Mouse (Mus musculus): ENCODE data around the gene Abca9. TPM values are rescaled to one million over a fixed set of nuclear protein-coding genes. Genes with fewer than 3 reads are reported as not detected.
A peak's percentile ranks its signal among the peaks of the same experiment; 100 is the strongest.

The Abca9 gene
- polyA plus RNA-seq (2012; rRNA removed), result 3.1 and 3.4 TPM in 2 replicates

DNA sequence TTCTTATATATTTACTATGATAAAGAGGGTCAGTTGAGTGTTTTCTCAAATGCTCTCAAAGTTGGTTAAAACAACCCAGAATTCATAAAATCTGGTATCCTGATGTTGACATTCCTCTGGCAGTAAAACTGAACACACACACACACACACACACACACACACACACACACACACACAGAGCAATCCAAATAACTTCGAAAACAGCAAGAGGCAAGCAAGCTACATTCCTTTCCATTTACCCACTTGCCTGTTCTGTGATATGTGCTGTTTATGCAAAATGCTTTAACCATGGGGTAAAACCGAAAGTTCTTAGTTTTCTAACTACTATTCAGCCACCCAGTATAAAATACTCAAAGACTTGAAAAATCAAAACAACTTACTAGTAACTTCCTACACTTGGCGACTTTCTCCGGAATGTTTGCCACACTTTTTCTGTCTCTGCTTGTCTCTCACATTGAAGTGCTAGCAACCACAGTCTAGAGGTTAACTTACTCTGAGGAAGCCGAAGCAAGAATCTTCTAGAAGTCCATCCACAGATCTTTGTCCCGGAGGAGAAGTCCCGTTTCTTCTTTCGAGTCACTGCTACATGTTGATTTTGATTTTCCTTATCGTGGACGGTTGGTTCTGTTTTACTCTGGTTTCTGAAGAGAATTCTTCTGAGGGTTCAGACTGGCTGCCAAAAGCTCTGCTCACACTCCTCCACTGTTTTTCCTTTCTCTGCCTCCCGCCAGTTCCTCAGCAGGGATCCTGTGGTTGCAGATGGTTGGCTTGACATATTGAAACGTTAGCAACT lies at the start of gene Abca9:
Gene Abca9 (minus strand): TSS at position 738 of the 793 bp plus-strand sequence.
- Histone ChIP-seq H3K27ac (ENCODE audit: insufficient read depth, low read length) (no peak within 1 kb of the TSS), H3K4me1 (ENCODE audit: control insufficient read depth, insufficient read depth, low read length) (no peaks in the 10 kb centered on the region), H3K4me3 (ENCODE audit: insufficient read depth, low read length) (peak within 1 kb of the TSS; percentile 1; the same call in 1 of the 2 replicates)
- TF ChIP-seq POLR2A (IDR thresholded peaks at IDR 0.05; ENCODE audit: extremely low read depth, insufficient read depth, low read length), result no peak
- no peak for TF ChIP-seq CTCF (IDR thresholded peaks at IDR 0.05; ENCODE audit: extremely low read depth, insufficient read depth, low read length)

DNA sequence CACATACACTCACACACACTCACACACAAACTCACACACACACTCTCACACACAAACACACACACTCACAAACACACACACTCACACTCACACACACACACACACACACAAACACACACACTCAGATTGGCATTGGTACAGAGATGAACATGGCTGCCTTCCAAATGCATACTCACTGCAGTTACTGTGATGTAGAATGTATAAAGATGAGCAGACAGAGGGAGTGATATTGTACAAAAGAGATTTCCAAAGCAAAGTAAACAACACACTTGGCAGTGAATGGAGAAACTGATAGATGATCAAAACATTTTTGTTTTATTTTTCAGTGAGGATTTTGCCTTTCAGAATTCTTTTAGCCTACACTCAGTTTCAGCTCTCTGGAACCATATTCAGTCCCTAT lies 49.1 kb upstream of the Abca9 start:
- H3K4me1 ChIP-seq (ENCODE audit: control insufficient read depth, insufficient read depth, low read length), result no peaks in the 10 kb centered on the region
- no peak for TF ChIP-seq CTCF (IDR thresholded peaks at IDR 0.05; ENCODE audit: extremely low read depth, insufficient read depth, low read length)
- TF ChIP-seq POLR2A (IDR thresholded peaks at IDR 0.05; ENCODE audit: extremely low read depth, insufficient read depth, low read length), result no peak
- no peak overlapping the region for H3K4me3 ChIP-seq (ENCODE audit: insufficient read depth, low read length)
- no peak overlapping the region for H3K27ac ChIP-seq (ENCODE audit: insufficient read depth, low read length)

DNA sequence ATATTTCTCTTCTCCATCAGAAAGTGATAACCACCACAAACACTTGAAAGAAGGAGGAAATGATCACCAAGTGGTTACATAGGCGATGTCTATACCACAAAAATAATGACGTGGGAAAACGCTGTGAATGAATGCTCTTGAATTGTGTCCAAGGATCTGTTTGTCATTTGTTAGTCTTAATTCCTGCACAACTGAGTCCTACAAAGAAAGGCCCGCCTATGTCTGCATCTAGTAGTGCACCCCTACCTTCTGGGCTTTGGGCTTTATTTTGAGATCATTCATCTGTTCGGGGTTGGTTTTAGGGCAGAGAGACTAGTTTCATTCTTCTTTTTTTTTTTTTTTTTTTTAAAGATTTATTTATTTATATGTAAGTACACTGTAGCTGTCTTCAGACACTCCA lies 35.9 kb upstream of the Abca9 start:
- TF ChIP-seq CTCF (IDR thresholded peaks at IDR 0.05; ENCODE audit: extremely low read depth, insufficient read depth, low read length), result no peak
- TF ChIP-seq POLR2A (IDR thresholded peaks at IDR 0.05; ENCODE audit: extremely low read depth, insufficient read depth, low read length), result no peak
- H3K4me3 ChIP-seq (ENCODE audit: insufficient read depth, low read length), result no peak overlapping the region
- H3K27ac ChIP-seq (ENCODE audit: insufficient read depth, low read length), result no peak overlapping the region
- no peaks in the 10 kb centered on the region for H3K4me1 ChIP-seq (ENCODE audit: control insufficient read depth, insufficient read depth, low read length)

DNA sequence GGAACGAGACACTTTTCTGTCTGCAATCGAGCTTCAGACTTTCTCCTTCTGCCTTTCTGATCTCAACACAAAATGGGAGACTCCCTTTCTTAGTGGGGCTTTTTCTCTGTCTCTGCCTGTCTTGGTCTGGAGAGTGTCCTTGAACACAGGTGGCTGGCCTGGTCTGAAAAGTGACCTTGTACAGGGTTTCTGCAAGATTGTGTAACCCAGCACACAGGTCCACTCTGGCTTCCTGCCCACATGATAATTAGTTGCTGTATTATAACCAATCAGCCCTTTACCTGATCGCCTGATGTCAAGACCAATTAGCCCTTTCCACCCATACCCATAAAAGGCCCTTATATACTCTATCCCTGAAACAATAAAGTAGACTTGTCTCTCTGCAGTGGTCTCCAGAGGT lies 30.9 kb upstream of the Abca9 start:
- Histone ChIP-seq H3K4me3 (ENCODE audit: insufficient read depth, low read length) (no peak overlapping the region), H3K4me1 (ENCODE audit: control insufficient read depth, insufficient read depth, low read length) (no peaks in the 10 kb centered on the region), H3K27ac (ENCODE audit: insufficient read depth, low read length) (no peak overlapping the region)
- no peak for TF ChIP-seq CTCF (IDR thresholded peaks at IDR 0.05; ENCODE audit: extremely low read depth, insufficient read depth, low read length)
- no peak for TF ChIP-seq POLR2A (IDR thresholded peaks at IDR 0.05; ENCODE audit: extremely low read depth, insufficient read depth, low read length)

DNA sequence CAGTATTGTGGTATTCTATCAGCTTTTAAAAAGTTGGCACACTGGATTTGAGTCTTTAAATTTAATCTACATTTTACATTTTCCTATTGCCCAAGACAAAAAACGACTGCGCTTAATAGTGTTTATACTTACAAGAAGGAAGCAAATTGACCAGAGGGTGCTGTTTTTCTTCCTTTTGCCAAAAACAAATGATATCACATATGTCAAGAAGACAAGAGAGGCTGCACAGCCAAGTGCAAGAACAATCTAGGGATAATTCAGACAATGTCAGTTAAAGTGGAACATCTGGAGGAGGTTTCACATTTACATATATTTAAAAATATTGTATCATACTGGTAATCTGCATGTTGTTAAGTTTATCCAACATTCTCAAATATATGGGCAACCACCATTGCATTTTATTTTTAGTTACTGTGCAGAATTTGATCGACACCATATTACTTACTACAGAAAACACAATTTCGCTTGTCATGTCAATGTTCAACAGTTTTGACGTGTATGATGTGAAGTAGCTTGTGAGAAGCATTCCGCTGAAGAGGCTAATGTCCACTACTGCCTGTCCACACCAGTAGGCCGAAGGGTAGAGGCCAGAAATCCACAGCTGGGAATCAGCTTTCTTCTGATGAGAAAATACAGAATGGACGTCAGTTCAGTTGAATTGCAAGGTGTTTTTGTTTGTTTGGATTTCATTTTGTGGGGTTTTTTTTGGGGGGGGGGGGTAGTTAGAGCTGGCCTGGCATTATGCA lies 28.7 kb upstream of the Abca9 start:
- no peak overlapping the region for H3K27ac ChIP-seq (ENCODE audit: insufficient read depth, low read length)
- H3K4me3 ChIP-seq (ENCODE audit: insufficient read depth, low read length), result no peak overlapping the region
- TF ChIP-seq CTCF (IDR thresholded peaks at IDR 0.05; ENCODE audit: extremely low read depth, insufficient read depth, low read length) (no peak), POLR2A (IDR thresholded peaks at IDR 0.05; ENCODE audit: extremely low read depth, insufficient read depth, low read length) (no peak)
- H3K4me1 ChIP-seq (ENCODE audit: control insufficient read depth, insufficient read depth, low read length), result no peaks in the 10 kb centered on the region

DNA sequence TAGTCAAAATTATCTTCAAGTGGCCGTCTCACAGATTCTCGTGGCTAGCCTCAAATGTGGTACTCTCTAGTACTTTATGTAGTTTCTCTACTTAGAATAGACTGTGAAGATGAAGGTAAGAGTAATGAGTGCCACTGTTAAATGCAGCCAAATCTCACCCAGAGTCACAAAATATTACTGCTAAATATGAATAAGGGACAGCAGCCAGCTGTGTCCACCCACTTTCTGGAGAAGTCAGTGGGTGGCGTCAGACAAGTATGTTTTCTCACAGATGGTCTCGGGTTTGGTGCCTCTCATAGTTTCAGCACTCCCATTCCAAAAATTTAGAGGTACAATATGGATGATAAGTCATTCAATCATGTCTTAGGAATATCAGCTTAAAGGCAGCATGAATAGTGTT lies 27.3 kb upstream of the Abca9 start:
- H3K4me1 ChIP-seq (ENCODE audit: control insufficient read depth, insufficient read depth, low read length), result no peaks in the 10 kb centered on the region
- no peak overlapping the region for H3K4me3 ChIP-seq (ENCODE audit: insufficient read depth, low read length)
- TF ChIP-seq CTCF (IDR thresholded peaks at IDR 0.05; ENCODE audit: extremely low read depth, insufficient read depth, low read length), result no peak
- no peak for TF ChIP-seq POLR2A (IDR thresholded peaks at IDR 0.05; ENCODE audit: extremely low read depth, insufficient read depth, low read length)
- no peak overlapping the region for H3K27ac ChIP-seq (ENCODE audit: insufficient read depth, low read length)

DNA sequence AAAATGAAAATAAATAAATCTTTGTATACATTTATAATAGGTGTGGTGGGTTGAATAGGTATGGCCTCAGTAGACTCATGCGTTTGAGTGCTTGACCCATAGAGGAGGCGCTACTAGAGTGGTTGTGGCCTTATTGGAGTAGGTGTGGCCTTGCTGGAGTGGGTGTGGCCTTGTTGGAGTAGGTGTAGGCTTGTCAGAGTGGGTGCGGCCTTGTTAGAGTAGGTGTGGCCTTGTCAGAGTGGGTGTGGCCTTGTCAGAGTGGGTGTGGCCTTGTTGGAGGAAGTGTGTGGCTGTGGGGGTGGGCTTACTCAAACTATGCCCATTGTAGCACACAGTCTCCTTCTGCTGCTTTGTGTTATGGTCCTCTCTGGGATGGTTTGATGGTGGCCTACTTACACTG lies 3.2 kb upstream of the Abca9 start:
- TF ChIP-seq POLR2A (IDR thresholded peaks at IDR 0.05; ENCODE audit: extremely low read depth, insufficient read depth, low read length) (no peak), CTCF (IDR thresholded peaks at IDR 0.05; ENCODE audit: extremely low read depth, insufficient read depth, low read length) (no peak)
- H3K4me3 ChIP-seq (ENCODE audit: insufficient read depth, low read length), result no peak overlapping the region
- no peak overlapping the region for H3K27ac ChIP-seq (ENCODE audit: insufficient read depth, low read length)
- no peaks in the 10 kb centered on the region for H3K4me1 ChIP-seq (ENCODE audit: control insufficient read depth, insufficient read depth, low read length)

DNA sequence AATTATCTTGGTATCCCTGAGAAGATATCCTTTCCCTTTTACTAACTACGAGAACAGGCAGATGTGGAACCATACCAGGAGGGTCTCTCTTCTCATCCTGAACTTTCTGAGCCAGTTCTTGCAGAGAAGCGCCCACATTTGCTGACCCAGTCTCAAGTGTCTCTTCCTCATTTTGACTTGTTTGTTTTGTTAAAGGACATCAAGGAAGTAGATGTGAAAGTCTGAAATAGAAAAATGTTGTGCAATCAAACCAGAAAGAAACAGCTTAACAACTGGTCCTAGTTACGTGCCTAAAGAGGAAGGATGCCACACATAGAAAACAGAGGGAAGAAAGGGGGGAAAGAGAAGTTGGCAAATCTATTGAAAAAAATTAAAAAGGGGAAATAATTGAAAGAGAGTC lies 2.2 kb downstream of the Abca9 start:
- H3K4me3 ChIP-seq (ENCODE audit: insufficient read depth, low read length), result no peak overlapping the region
- H3K27ac ChIP-seq (ENCODE audit: insufficient read depth, low read length), result no peak overlapping the region
- H3K4me1 ChIP-seq (ENCODE audit: control insufficient read depth, insufficient read depth, low read length), result no peaks in the 10 kb centered on the region
- TF ChIP-seq CTCF (IDR thresholded peaks at IDR 0.05; ENCODE audit: extremely low read depth, insufficient read depth, low read length), result no peak
- no peak for TF ChIP-seq POLR2A (IDR thresholded peaks at IDR 0.05; ENCODE audit: extremely low read depth, insufficient read depth, low read length)

DNA sequence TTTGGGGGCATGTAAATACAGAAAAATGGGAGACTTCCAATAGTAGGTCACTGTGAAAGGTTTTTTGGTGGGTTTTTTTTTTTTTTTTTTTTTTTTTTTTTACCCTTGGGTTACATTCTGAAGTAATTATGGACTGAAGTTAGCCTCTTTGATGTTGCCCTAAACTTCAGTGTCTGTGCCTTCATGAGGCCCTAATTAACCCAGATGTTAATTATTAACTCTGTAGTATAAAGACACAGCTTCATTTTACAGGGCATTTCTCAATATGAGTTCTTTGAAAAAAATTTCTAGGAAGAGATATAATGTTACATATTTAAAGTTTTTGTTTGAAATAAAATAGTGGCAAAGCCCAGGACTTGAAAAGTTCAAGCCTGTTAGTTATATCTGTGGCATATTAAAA lies 2.6 kb downstream of the Abca9 start:
- H3K4me1 ChIP-seq (ENCODE audit: control insufficient read depth, insufficient read depth, low read length), result no peaks in the 10 kb centered on the region
- no peak overlapping the region for H3K27ac ChIP-seq (ENCODE audit: insufficient read depth, low read length)
- H3K4me3 ChIP-seq (ENCODE audit: insufficient read depth, low read length), result no peak overlapping the region
- TF ChIP-seq CTCF (IDR thresholded peaks at IDR 0.05; ENCODE audit: extremely low read depth, insufficient read depth, low read length) (no peak), POLR2A (IDR thresholded peaks at IDR 0.05; ENCODE audit: extremely low read depth, insufficient read depth, low read length) (no peak)

DNA sequence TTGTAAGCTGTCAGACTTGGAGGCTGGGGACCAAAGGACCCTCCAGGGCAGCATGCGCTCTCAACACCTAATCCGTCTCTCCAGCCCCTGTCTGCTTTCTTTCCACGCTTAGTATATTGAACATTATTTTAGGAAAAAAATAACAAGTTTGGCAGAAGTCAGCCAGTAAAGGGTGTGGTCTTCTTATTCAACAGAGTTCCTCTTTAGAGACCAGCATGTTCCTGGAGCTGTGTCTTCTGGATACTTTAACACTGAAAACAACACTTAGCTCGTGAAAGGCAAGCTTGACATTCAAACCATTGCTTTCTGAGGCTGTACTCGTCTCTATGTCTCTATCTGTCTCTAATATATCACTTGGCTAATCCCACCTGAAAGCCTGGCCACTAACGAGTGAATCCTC lies 10.9 kb downstream of the Abca9 start:
- Histone ChIP-seq H3K27ac (ENCODE audit: insufficient read depth, low read length) (no peak overlapping the region), H3K4me3 (ENCODE audit: insufficient read depth, low read length) (no peak overlapping the region), H3K4me1 (ENCODE audit: control insufficient read depth, insufficient read depth, low read length) (no peaks in the 10 kb centered on the region)
- no peak for TF ChIP-seq POLR2A (IDR thresholded peaks at IDR 0.05; ENCODE audit: extremely low read depth, insufficient read depth, low read length)
- no peak for TF ChIP-seq CTCF (IDR thresholded peaks at IDR 0.05; ENCODE audit: extremely low read depth, insufficient read depth, low read length)

Data from cortical plate, adult 2 months (tissue).